Mouse (Mus musculus): ENCODE measurements around the gene H2-DMa. TPM values are rescaled to one million over a fixed set of nuclear protein-coding genes. Genes with fewer than 3 reads are reported as not detected.
"Not testable (repeated sequence)": the region's sequence is repeated elsewhere in the genome, so short reads cannot be mapped to it uniquely, and the experiment has no call there.

Gene H2-DMa
- polyA plus RNA-seq, 1 experiment from 2014 or later, result 16.0 TPM

- no peak overlapping the region for H3K9ac ChIP-seq
- no peak overlapping the region for H3K27ac ChIP-seq (replicated peaks)
- ATAC-seq (ENCODE audit: low read depth), result no peak
- peaks cover 20% of the 10 kb centered on the region for H3K4me1 ChIP-seq (replicated peaks)
- H3K36me3 ChIP-seq, result no peaks in the 10 kb centered on the region
- peaks cover 35% of the 10 kb centered on the region for H3K27me3 ChIP-seq
- H3K9me3 ChIP-seq, result no peaks in the 10 kb centered on the region
- no peak overlapping the region for H3K4me2 ChIP-seq
- WGBS, result 75% methylated on average over 4 of the region's 5 CpGs
- no peak overlapping the region for H3K4me3 ChIP-seq
Measured at GRCm38 (mm10) chr17:34143461-34143860, 24.1 kb downstream of the H2-DMa start.

- 97% methylated on average over 4 of the region's 4 CpGs for WGBS
- not testable (repeated sequence) for H3K9ac ChIP-seq; ATAC-seq (ENCODE audit: low read depth)
Measured at GRCm38 (mm10) chr17:34144221-34144620, 24.9 kb downstream of the H2-DMa start.

GRCm38 (mm10) chr17:34144960-34145371 is 25.6 kb downstream of the H2-DMa start:
- Histone ChIP-seq H3K9me3 (no peaks in the 10 kb centered on the region), H3K9ac (no peak overlapping the region), H3K36me3 (no peaks in the 10 kb centered on the region), H3K27ac (replicated peaks) (no peak overlapping the region), H3K4me2 (no peak overlapping the region), H3K4me1 (replicated peaks) (peaks cover 9% of the 10 kb centered on the region), H3K27me3 (peaks cover 20% of the 10 kb centered on the region), H3K4me3 (no peak overlapping the region)
- no peak for ATAC-seq (ENCODE audit: low read depth)
- WGBS, result 66% methylated on average over 3 of the region's 3 CpGs

More at GRCm38 (mm10) chr17:34144221-34144620, 24.9 kb downstream of the H2-DMa start:
- Histone ChIP-seq H3K4me1 (replicated peaks) (peaks cover 16% of the 10 kb centered on the region), H3K27me3 (peaks cover 27% of the 10 kb centered on the region)
- H3K9me3 ChIP-seq; H3K27ac ChIP-seq (replicated peaks); H3K4me2 ChIP-seq; H3K36me3 ChIP-seq; H3K4me3 ChIP-seq: not testable (repeated sequence)

GRCm38 (mm10) chr17:34152923-34153322 is 33.6 kb downstream of the H2-DMa start, which contains the start of gene H2-DMb1:
Gene H2-DMb1 (plus strand): TSS chr17:34153072.
- ATAC-seq (ENCODE audit: low read depth), result no peak

GRCm38 (mm10) chr17:34155534-34155933 is 36.2 kb downstream of the H2-DMa start:
- WGBS, result 58% methylated on average over 5 of the region's 5 CpGs
- Histone ChIP-seq H3K36me3 (no peaks in the 10 kb centered on the region), H3K9me3 (no peaks in the 10 kb centered on the region), H3K27me3 (no peaks in the 10 kb centered on the region), H3K9ac (no peak overlapping the region), H3K4me2 (no peak overlapping the region), H3K27ac (replicated peaks) (no peak overlapping the region), H3K4me1 (replicated peaks) (no peaks in the 10 kb centered on the region), H3K4me3 (no peak overlapping the region)
- no peak for ATAC-seq (ENCODE audit: low read depth)

More at GRCm38 (mm10) chr17:34152923-34153322, 33.6 kb downstream of the H2-DMa start, which contains the start of gene H2-DMb1:
- Histone ChIP-seq H3K27me3 (no peaks in the 10 kb centered on the region), H3K4me3 (no peak within 1 kb of the TSS), H3K36me3 (no peaks in the 10 kb centered on the region), H3K9ac (no peak within 1 kb of the TSS), H3K4me2 (no peak within 1 kb of the TSS), H3K9me3 (no peaks in the 10 kb centered on the region), H3K4me1 (replicated peaks) (no peaks in the 10 kb centered on the region), H3K27ac (replicated peaks) (no peak within 1 kb of the TSS)
- 66% methylated on average over 4 of the region's 4 CpGs for WGBS

GRCm38 (mm10) chr17:34164202-34164895 is 45.0 kb downstream of the H2-DMa start:
- no peak for ATAC-seq (ENCODE audit: low read depth)
- H3K36me3 ChIP-seq, result no peaks in the 10 kb centered on the region
- no peak overlapping the region for H3K9ac ChIP-seq
- H3K27me3 ChIP-seq, result no peaks in the 10 kb centered on the region
- no peak overlapping the region for H3K4me2 ChIP-seq
- H3K9me3 ChIP-seq, result no peaks in the 10 kb centered on the region
- H3K27ac ChIP-seq (replicated peaks), result no peak overlapping the region
- 49% methylated on average over 9 of the region's 9 CpGs for WGBS
- H3K4me1 ChIP-seq (replicated peaks), result no peaks in the 10 kb centered on the region
- no peak overlapping the region for H3K4me3 ChIP-seq

- no peak overlapping the region for H3K4me3 ChIP-seq
- no peaks in the 10 kb centered on the region for H3K36me3 ChIP-seq
- H3K27me3 ChIP-seq, result no peaks in the 10 kb centered on the region
- ATAC-seq (ENCODE audit: low read depth), result no peak
- H3K9me3 ChIP-seq, result no peaks in the 10 kb centered on the region
- no peak overlapping the region for H3K27ac ChIP-seq (replicated peaks)
- no peak overlapping the region for H3K4me2 ChIP-seq
- H3K4me1 ChIP-seq (replicated peaks), result no peaks in the 10 kb centered on the region
- 83% methylated on average over 6 of the region's 6 CpGs for WGBS
- H3K9ac ChIP-seq, result no peak overlapping the region
Measured at GRCm38 (mm10) chr17:34165033-34165730, 45.8 kb downstream of the H2-DMa start.

- H3K9ac ChIP-seq, result no peak overlapping the region
- no peak for ATAC-seq (ENCODE audit: low read depth)
- no peaks in the 10 kb centered on the region for H3K4me1 ChIP-seq (replicated peaks)
- H3K4me2 ChIP-seq, result no peak overlapping the region
- 3% methylated on average over 2 of the region's 2 CpGs for WGBS
- no peak overlapping the region for H3K27ac ChIP-seq (replicated peaks)
- H3K9me3 ChIP-seq, result no peaks in the 10 kb centered on the region
- H3K36me3 ChIP-seq, result no peaks in the 10 kb centered on the region
- peaks cover 2% of the 10 kb centered on the region; the same call in 1 of the 2 replicates for H3K27me3 ChIP-seq
- no peak overlapping the region for H3K4me3 ChIP-seq
Measured at GRCm38 (mm10) chr17:34169279-34169678, 49.9 kb downstream of the H2-DMa start.

- no peak overlapping the region for H3K27ac ChIP-seq (replicated peaks)
- no peak overlapping the region for H3K9ac ChIP-seq
- no peak for ATAC-seq (ENCODE audit: low read depth)
- H3K4me1 ChIP-seq (replicated peaks), result no peaks in the 10 kb centered on the region
- H3K4me3 ChIP-seq, result no peak overlapping the region
- no peaks in the 10 kb centered on the region for H3K9me3 ChIP-seq
- no peaks in the 10 kb centered on the region for H3K36me3 ChIP-seq
- no peak overlapping the region for H3K4me2 ChIP-seq
- peaks cover 2% of the 10 kb centered on the region; the same call in 1 of the 2 replicates for H3K27me3 ChIP-seq
- WGBS, result 27% methylated on average over 4 of the region's 4 CpGs
Measured at GRCm38 (mm10) chr17:34170487-34170876, 51.1 kb downstream of the H2-DMa start.

GRCm38 (mm10) chr17:34170877-34171498 is 51.6 kb downstream of the H2-DMa start:
- ATAC-seq (ENCODE audit: low read depth), result no peak
- H3K27ac ChIP-seq (replicated peaks), result no peak overlapping the region
- H3K9me3 ChIP-seq, result no peaks in the 10 kb centered on the region
- no peak overlapping the region for H3K4me2 ChIP-seq
- WGBS, result 46% methylated on average over 13 of the region's 13 CpGs
- no peaks in the 10 kb centered on the region for H3K36me3 ChIP-seq
- H3K9ac ChIP-seq, result no peak overlapping the region
- no peak overlapping the region for H3K4me3 ChIP-seq
- peaks cover 2% of the 10 kb centered on the region; the same call in 1 of the 2 replicates for H3K27me3 ChIP-seq
- no peaks in the 10 kb centered on the region for H3K4me1 ChIP-seq (replicated peaks)

- Histone ChIP-seq H3K27ac (replicated peaks) (no peak overlapping the region), H3K4me1 (replicated peaks) (no peaks in the 10 kb centered on the region), H3K4me3 (no peak overlapping the region), H3K4me2 (no peak overlapping the region), H3K36me3 (no peaks in the 10 kb centered on the region), H3K27me3 (peaks cover 2% of the 10 kb centered on the region; the same call in 1 of the 2 replicates), H3K9ac (no peak overlapping the region), H3K9me3 (0 out of 2 replicates have a peak, but pooled peaks cover 7% of the 10 kb centered on the region)
- 96% methylated on average over 5 of the region's 5 CpGs for WGBS
- no peak for ATAC-seq (ENCODE audit: low read depth)
Measured at GRCm38 (mm10) chr17:34172528-34172927, 53.2 kb downstream of the H2-DMa start.

- Histone ChIP-seq H3K4me1 (replicated peaks) (no peaks in the 10 kb centered on the region), H3K36me3 (no peaks in the 10 kb centered on the region), H3K27ac (replicated peaks) (no peak overlapping the region), H3K27me3 (peaks cover 2% of the 10 kb centered on the region; the same call in 1 of the 2 replicates), H3K4me2 (no peak overlapping the region), H3K9me3 (0 out of 2 replicates have a peak, but pooled peaks cover 7% of the 10 kb centered on the region), H3K9ac (no peak overlapping the region), H3K4me3 (no peak overlapping the region)
- WGBS, result 68% methylated on average over 1 of the region's 1 CpGs
- ATAC-seq (ENCODE audit: low read depth), result no peak
Measured at GRCm38 (mm10) chr17:34174075-34174474, 54.7 kb downstream of the H2-DMa start.
